Mouse (Mus musculus) Muller cell, postnatal 12 days (primary cell): Measurements from ENCODE around the gene Rhoj.
"Not testable (repeated sequence)": the region's sequence is repeated elsewhere in the genome, so short reads cannot be mapped to it uniquely, and the experiment has no call there.

Experiments used
- DNase-seq: peaks from one replicate; pipeline ENCODE4 v3.0.0-alpha.2; 2015; ENCODE audit errors: inconsistent ontology term

The Rhoj gene

DNA sequence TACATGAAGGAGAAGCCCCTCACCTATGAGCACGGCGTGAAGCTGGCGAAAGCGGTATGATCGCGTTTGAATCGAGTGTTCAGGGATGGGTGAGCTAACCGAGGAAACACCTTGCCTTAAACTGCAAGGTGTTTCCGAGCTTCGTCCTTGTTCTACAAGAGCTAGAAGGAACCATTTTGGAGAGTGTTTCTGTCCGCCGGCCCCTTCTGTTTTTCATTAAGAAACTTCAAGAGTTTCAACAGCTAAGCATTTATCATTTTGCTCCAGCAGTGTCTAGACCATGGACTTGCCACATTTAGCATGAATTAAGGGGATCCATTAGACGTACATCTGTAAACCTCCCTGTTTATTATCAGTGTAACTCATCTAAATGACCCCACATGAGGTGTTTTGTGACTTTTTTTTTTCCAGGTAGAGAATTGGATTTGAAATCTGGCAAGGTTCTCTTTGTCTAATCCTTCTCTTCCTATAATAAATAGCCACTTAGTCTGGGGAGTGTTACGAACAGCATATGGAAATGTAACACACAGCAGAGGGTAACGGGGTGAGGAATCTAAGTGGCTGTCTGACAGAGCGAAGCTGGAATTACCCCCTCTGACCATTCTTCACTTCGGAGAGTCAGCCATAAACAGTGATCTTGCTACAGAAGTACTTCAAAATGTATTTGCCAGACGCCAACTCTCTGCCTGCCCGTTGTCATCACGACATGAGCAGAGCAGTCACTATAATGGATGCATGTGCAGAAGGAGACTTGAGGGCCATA lies 86.1 kb downstream of the Rhoj start:
- no peak for DNase-seq

DNA sequence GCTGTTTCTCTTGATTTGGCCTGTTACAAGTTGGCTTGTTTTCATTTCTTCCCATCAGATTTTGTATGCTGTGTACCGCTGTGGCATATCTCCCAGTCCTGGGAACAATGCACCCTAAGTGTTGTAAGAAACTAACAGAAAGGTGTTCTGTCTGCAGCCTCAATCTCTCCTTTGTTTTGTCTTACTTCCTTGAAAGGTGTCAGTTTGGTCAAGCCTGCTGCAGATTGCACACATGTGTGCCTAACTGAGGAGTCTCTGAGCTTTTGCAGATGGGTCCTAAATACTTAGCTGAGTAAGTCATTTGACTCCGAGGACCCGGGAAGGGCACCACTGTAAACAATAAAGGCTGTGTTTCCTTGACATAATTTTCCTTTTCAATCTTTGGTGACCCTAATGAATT lies 88.5 kb downstream of the Rhoj start:
- no peak for DNase-seq

- peak; percentile 76 for DNase-seq
These were observed 89.0 kb downstream of the Rhoj start for GRCm38 (mm10) chr12:75397077-75397476.

DNA sequence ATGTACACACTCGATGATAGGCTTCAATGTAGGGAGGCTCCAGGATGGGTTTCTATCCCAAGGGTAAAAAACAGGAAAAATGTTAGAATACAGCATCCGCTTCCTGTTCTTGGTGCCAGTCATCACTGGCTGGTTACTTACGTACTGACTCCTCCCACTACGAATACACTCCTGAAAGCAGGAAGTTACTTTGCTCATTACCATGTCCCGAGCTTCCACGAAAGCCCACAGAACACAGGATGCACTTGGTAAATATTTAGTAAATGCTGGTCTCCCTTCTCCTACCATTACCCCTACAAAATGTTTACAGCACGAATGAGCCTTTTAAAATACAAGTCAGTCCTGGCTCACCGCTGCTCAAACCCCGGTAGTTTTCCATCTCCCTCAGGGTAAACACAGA lies 104.8 kb downstream of the Rhoj start:
- no peak for DNase-seq

GRCm38 (mm10) chr12:75414991-75415390 lies 106.9 kb downstream of the Rhoj start:
- DNase-seq: no peak

DNA sequence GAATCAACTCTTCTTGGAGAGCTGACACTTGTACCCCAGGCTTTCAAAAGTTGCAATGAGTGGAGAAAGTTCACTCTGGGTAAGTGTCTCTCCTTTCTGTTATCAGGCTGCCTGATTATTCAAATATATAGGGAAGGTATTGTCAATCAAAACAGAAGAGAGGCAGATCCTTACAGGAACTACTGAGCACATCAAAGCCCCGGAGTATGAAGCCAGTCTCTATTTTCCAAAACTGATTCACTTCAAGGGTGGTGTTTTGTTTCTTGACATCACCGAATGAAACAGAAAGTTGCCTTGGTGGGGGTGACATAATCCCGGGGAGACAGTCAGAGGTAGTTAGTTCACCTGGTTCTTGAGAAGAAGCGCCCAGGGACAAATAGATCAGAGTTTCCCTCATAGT lies 108.6 kb downstream of the Rhoj start, which contains the start of gene Gphb5:
Gphb5 (minus strand) TSS at position 101 of the 400 bp plus-strand sequence.
- no peak for DNase-seq

DNA sequence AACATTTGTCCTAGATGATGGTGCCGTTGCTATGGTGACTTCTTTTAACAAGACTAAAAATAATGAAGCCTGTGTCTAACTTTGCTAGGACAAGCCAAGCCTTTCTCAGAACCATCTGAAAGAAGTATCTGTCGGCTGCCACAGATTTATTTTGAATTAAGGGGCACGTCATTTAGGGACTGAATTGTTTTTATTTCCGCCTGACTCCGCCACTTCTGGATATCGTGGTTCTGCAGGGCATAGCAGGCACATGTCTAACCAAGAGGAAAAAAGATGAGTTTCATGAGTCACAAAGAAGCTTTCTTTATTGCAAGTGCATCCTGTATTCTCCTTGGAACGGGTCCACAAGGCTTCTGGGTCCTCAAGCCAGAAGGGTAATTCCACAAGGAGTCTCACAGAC lies 116.2 kb downstream of the Rhoj start:
- DNase-seq: peak; percentile 68

GRCm38 (mm10) chr12:75424817-75425216 lies 116.7 kb downstream of the Rhoj start:
- DNase-seq: no peak

DNA sequence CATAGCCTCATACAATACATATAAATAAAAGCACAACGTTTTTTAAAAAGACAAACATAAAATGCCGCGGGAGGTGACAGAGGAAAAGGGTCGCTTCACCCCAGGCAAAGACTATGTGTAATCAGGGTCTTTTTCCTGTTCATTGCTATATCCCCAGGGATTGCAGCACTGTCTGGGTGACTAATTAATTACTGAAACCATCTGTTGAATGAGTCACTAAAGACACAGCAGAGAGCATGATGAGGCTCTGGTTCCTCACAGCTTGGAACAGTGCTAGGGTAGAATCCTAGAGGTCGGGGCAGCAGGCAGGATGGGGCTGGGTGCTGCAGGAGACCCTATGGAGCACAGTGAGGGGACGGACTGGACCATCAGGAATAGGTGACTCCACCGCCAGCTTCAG lies 117.8 kb downstream of the Rhoj start:
- DNase-seq: peak; percentile 73

GRCm38 (mm10) chr12:75428719-75429118 lies 120.6 kb downstream of the Rhoj start:
- peak; percentile 69 for DNase-seq

DNA sequence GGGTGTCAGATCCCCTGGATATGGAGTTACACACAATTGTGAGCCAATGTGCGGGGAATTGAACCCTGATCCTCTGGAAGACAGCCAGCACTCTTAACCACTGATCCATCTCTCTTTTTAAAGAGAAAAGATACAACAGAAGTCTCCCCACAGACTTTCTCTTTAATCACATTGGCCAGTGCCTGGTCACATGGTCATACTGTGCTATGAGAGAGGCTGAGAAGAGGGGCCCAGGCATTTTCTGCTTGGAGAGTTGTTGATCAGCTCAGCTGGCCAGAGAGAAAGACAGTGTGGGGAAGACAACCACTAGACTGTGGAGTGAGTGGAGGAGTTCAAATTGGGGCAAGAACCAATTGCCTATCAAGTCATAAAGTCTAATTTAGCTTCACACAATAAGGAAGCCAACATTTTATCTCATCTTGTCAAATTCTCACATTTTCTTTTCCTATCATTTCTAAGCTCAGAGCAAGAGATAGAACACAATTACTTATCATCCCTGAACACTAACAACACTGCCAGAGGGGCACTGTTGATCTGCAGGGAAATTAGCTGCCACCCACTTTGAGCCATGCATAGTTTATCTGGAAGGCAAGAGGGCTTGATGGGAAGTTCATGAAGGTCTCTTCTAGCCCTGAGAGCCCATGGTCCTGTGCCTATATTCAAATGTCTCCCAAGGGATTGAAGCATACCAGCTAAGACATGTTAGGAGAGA lies 121.7 kb downstream of the Rhoj start:
- no peak for DNase-seq

GRCm38 (mm10) chr12:75432400-75432799 lies 124.3 kb downstream of the Rhoj start:
- DNase-seq: not testable (repeated sequence)

DNA sequence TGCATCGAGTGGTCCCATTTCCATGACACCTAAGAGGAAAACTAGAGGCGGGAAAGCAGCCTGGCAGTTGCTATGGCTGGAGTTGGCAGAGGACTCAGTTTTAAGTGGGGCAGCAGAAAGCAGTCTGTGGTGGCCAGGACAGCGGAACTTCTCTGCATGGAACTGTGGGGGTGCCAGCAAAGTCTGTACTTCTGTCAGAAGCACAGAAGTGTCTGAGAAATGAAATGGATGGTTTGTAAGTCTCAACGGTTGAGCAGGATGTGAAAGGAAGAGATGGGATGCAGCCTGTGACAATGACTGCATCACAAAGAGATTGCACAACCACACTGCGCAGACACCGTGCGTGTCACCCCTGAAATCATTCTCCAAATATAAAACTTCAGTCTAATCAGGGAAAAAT lies 138.1 kb downstream of the Rhoj start:
- no peak for DNase-seq

- DNase-seq: no peak
These were observed 140.8 kb downstream of the Rhoj start for GRCm38 (mm10) chr12:75448921-75449320.

GRCm38 (mm10) chr12:75449475-75449966 lies 141.4 kb downstream of the Rhoj start:
- peak; percentile 25 for DNase-seq

GRCm38 (mm10) chr12:75450011-75450410 lies 141.9 kb downstream of the Rhoj start:
- DNase-seq: no peak

DNA sequence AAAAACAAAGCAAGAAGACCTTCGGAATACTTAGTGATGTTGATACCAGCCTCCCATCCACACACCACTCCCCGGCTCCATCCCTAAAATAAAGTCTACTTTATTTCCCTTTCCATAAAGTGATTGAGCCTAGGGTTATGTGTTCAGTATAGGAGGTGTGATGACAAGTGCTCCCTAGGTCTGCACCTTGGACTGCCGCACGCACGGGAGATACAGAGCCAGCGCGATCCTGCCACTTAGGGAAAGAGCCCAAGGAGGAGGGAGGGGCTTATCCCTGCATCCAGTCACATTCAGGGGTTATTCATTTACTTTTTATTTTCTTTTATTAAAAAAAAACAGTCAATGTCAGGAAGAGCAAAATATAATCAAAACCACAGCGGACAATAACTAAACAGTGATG lies 142.5 kb downstream of the Rhoj start:
- no peak for DNase-seq
